Mouse (Mus musculus) myocyte (in vitro differentiated cells): ENCODE measurements around the gene Mdfic.

Experiments used
- POLR2A ChIP-seq: IDR thresholded peaks from one replicate; pipeline ENCODE4 v1.6.1; 2011; ENCODE audit warnings: low read depth, mild to moderate bottlenecking, control low read depth, moderate library complexity; ENCODE audit not compliant: insufficient read length
- USF1 ChIP-seq: IDR thresholded peaks from one replicate; pipeline ENCODE4 v1.6.1; 2011; ENCODE audit warnings: low read depth, mild to moderate bottlenecking, control low read depth, moderate library complexity

GRCm38 (mm10) chr6:15751375-15751774 is 30.9 kb downstream of the Mdfic start:
- TF ChIP-seq USF1 (no peak), POLR2A (no peak)
